Mouse (Mus musculus): Measurements from ENCODE around the gene Med19. TPM values are rescaled to one million over a fixed set of nuclear protein-coding genes. Genes with fewer than 3 reads are reported as not detected.
"Not testable (repeated sequence)": the region's sequence is repeated elsewhere in the genome, so short reads cannot be mapped to it uniquely, and the experiment has no call there.

Med19 gene
- polyA plus RNA-seq, 1 experiment from 2014 or later, result 26.1 TPM

GRCm38 (mm10) chr2:84723856-84724255 is 45.7 kb downstream of the Med19 start:
- no peak overlapping the region for H3K4me3 ChIP-seq
- 94% methylated on average over 14 of the region's 14 CpGs for WGBS
- H3K9ac ChIP-seq, result no peak overlapping the region
- no peak overlapping the region for H3K4me2 ChIP-seq
- ATAC-seq (ENCODE audit: extremely low read depth, insufficient number of reproducible peaks, low FRiP score, low TSS enrichment), result no peak
- H3K9me3 ChIP-seq, result no peaks in the 10 kb centered on the region
- peaks cover 24% of the 10 kb centered on the region for H3K4me1 ChIP-seq
- no peak overlapping the region for H3K27ac ChIP-seq (replicated peaks)
- H3K36me3 ChIP-seq, result peaks cover 45% of the 10 kb centered on the region
- H3K27me3 ChIP-seq (replicated peaks), result no peaks in the 10 kb centered on the region

- 0 out of 2 replicates have a peak overlapping the region, but pooled peaks have one; percentile 86 for H3K9ac ChIP-seq
- H3K4me2 ChIP-seq, result peak overlapping the region; percentile 86
- no peak overlapping the region for H3K27ac ChIP-seq (replicated peaks)
- 87% methylated on average over 10 of the region's 10 CpGs for WGBS
- no peaks in the 10 kb centered on the region for H3K9me3 ChIP-seq
- no peaks in the 10 kb centered on the region for H3K27me3 ChIP-seq (replicated peaks)
- peaks cover 45% of the 10 kb centered on the region for H3K36me3 ChIP-seq
- peak overlapping the region; percentile 72 for H3K4me3 ChIP-seq
- peaks cover 24% of the 10 kb centered on the region for H3K4me1 ChIP-seq
- ATAC-seq (ENCODE audit: extremely low read depth, insufficient number of reproducible peaks, low FRiP score, low TSS enrichment), result no peak
Observed at GRCm38 (mm10) chr2:84725770-84726169, 47.6 kb downstream of the Med19 start.

GRCm38 (mm10) chr2:84726716-84727115 is 48.5 kb downstream of the Med19 start:
- 3% methylated on average over 9 of the region's 9 CpGs for WGBS
- Histone ChIP-seq H3K4me1 (peaks cover 24% of the 10 kb centered on the region), H3K9ac (peak overlapping the region; percentile 86), H3K27ac (replicated peaks) (peak overlapping the region; percentile 55; the same call in 1 of the 2 replicates), H3K4me3 (peak overlapping the region; percentile 72), H3K4me2 (peak overlapping the region; percentile 86), H3K9me3 (no peaks in the 10 kb centered on the region), H3K36me3 (peaks cover 36% of the 10 kb centered on the region), H3K27me3 (replicated peaks) (no peaks in the 10 kb centered on the region)
- no peak for ATAC-seq (ENCODE audit: extremely low read depth, insufficient number of reproducible peaks, low FRiP score, low TSS enrichment)

DNA sequence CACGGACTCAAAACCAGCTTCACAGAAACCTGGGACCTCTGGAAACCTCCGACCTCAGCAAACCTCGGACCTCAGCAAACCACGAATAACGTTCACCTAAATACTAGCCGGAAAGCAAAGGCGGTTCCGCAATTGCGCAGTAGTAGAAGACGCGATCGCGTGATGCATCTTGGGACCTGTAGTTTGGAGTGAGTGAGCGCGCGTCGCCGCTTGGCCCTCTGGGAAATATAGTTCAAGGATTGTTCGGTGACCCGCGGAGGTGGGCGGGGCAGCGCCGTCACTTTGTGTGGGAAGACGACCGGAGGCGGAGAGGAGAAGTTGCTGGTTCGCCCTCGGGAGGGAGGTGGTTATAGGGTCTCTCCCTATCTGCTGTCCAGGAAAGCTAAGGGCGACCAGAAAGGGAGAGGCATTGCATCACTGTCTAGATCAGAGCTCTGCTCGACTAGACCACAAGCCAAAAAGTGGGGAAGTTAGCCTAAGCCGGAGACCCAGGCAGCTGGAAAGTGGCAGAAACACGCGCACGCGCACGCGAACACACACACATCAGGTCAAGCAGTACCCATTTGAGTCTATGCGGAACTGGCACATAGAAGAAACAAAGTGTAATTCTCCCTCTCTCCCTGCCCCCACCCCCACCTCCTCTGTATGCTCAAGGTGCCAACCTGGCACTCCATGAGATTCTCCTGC is 49.1 kb downstream of the Med19 start, which contains the start of gene Clp1:
Gene Clp1, minus strand, starts transcription at position 179 of the 687 bp plus-strand sequence.
- Histone ChIP-seq H3K27ac (replicated peaks) (peak within 1 kb of the TSS; percentile 88), H3K9ac (peak within 1 kb of the TSS; percentile 86), H3K27me3 (replicated peaks) (no peaks in the 10 kb centered on the region), H3K9me3 (no peaks in the 10 kb centered on the region), H3K4me3 (peak within 1 kb of the TSS; percentile 72), H3K4me1 (peaks cover 24% of the 10 kb centered on the region), H3K4me2 (peak within 1 kb of the TSS; percentile 86), H3K36me3 (peaks cover 30% of the 10 kb centered on the region)
- peak; percentile 97 for ATAC-seq (ENCODE audit: extremely low read depth, insufficient number of reproducible peaks, low FRiP score, low TSS enrichment)
- under 1% methylated on average over 39 of the region's 39 CpGs for WGBS

- not testable (repeated sequence) for ATAC-seq (ENCODE audit: extremely low read depth, insufficient number of reproducible peaks, low FRiP score, low TSS enrichment); H3K4me3 ChIP-seq; H3K9ac ChIP-seq; H3K27me3 ChIP-seq (replicated peaks); H3K9me3 ChIP-seq
- Histone ChIP-seq H3K27ac (replicated peaks) (0 out of 2 replicates have a peak overlapping the region, but pooled peaks have one; percentile 88), H3K4me1 (peaks cover 27% of the 10 kb centered on the region), H3K4me2 (peak overlapping the region; percentile 86; the same call in 1 of the 2 replicates), H3K36me3 (peaks cover 27% of the 10 kb centered on the region)
- WGBS, result 83% methylated on average over 5 of the region's 5 CpGs
Observed at GRCm38 (mm10) chr2:84728191-84728590, 50.0 kb downstream of the Med19 start.

- Histone ChIP-seq H3K27ac (replicated peaks) (no peak overlapping the region), H3K9me3 (no peaks in the 10 kb centered on the region), H3K36me3 (no peaks in the 10 kb centered on the region), H3K4me2 (no peak overlapping the region), H3K9ac (no peak overlapping the region), H3K4me1 (peaks cover 38% of the 10 kb centered on the region), H3K27me3 (replicated peaks) (peaks cover 8% of the 10 kb centered on the region), H3K4me3 (no peak overlapping the region)
- WGBS, result 81% methylated on average over 3 of the region's 3 CpGs
- no peak for ATAC-seq (ENCODE audit: extremely low read depth, insufficient number of reproducible peaks, low FRiP score, low TSS enrichment)
Observed at GRCm38 (mm10) chr2:84731206-84731605, 53.0 kb downstream of the Med19 start.

GRCm38 (mm10) chr2:84732394-84732793 is 54.2 kb downstream of the Med19 start:
- WGBS, result 59% methylated on average over 1 of the region's 1 CpGs

GRCm38 (mm10) chr2:84733579-84734300 is 55.5 kb downstream of the Med19 start, which contains the start of gene Ypel4:
TSS of gene Ypel4 (plus strand) at chr2:84734058.
- peak; percentile 71 for ATAC-seq (ENCODE audit: extremely low read depth, insufficient number of reproducible peaks, low FRiP score, low TSS enrichment)
- peak within 1 kb of the TSS; percentile 73 for H3K9ac ChIP-seq
- WGBS, result 4% methylated on average over 8 of the region's 8 CpGs
- H3K4me3 ChIP-seq, result peak within 1 kb of the TSS; percentile 58
- peaks cover 11% of the 10 kb centered on the region for H3K27me3 ChIP-seq (replicated peaks)
- no peaks in the 10 kb centered on the region for H3K36me3 ChIP-seq
- H3K4me1 ChIP-seq, result peaks cover 58% of the 10 kb centered on the region
- H3K9me3 ChIP-seq, result no peaks in the 10 kb centered on the region
- peak within 1 kb of the TSS; percentile 68 for H3K4me2 ChIP-seq
- peak within 1 kb of the TSS; percentile 69 for H3K27ac ChIP-seq (replicated peaks)

More at GRCm38 (mm10) chr2:84732394-84732793, 54.2 kb downstream of the Med19 start:
- Histone ChIP-seq H3K4me2 (no peak overlapping the region), H3K9me3 (no peaks in the 10 kb centered on the region), H3K27me3 (replicated peaks) (peaks cover 11% of the 10 kb centered on the region), H3K9ac (no peak overlapping the region), H3K27ac (replicated peaks) (no peak overlapping the region), H3K4me1 (peaks cover 45% of the 10 kb centered on the region), H3K36me3 (no peaks in the 10 kb centered on the region), H3K4me3 (no peak overlapping the region)
- ATAC-seq (ENCODE audit: extremely low read depth, insufficient number of reproducible peaks, low FRiP score, low TSS enrichment), result no peak

- peak overlapping the region; percentile 73 for H3K9ac ChIP-seq
- ATAC-seq (ENCODE audit: extremely low read depth, insufficient number of reproducible peaks, low FRiP score, low TSS enrichment), result no peak
- no peaks in the 10 kb centered on the region for H3K36me3 ChIP-seq
- H3K27ac ChIP-seq (replicated peaks), result peak overlapping the region; percentile 69
- H3K9me3 ChIP-seq, result no peaks in the 10 kb centered on the region
- peak overlapping the region; percentile 58 for H3K4me3 ChIP-seq
- H3K4me2 ChIP-seq, result peak overlapping the region; percentile 68
- H3K27me3 ChIP-seq (replicated peaks), result peaks cover 11% of the 10 kb centered on the region
- peaks cover 65% of the 10 kb centered on the region for H3K4me1 ChIP-seq
- under 1% methylated on average over 11 of the region's 11 CpGs for WGBS
Observed at GRCm38 (mm10) chr2:84734351-84734864, 56.2 kb downstream of the Med19 start.

GRCm38 (mm10) chr2:84734919-84735318 is 56.7 kb downstream of the Med19 start:
- peak overlapping the region; percentile 73 for H3K9ac ChIP-seq
- H3K4me1 ChIP-seq, result peaks cover 70% of the 10 kb centered on the region
- H3K36me3 ChIP-seq, result peaks cover 3% of the 10 kb centered on the region
- H3K4me3 ChIP-seq, result peak overlapping the region; percentile 58
- H3K27me3 ChIP-seq (replicated peaks), result peaks cover 11% of the 10 kb centered on the region
- 0% methylated on average over 2 of the region's 2 CpGs for WGBS
- no peaks in the 10 kb centered on the region for H3K9me3 ChIP-seq
- peak overlapping the region; percentile 69 for H3K27ac ChIP-seq (replicated peaks)
- ATAC-seq (ENCODE audit: extremely low read depth, insufficient number of reproducible peaks, low FRiP score, low TSS enrichment), result no peak
- peak overlapping the region; percentile 68 for H3K4me2 ChIP-seq

DNA sequence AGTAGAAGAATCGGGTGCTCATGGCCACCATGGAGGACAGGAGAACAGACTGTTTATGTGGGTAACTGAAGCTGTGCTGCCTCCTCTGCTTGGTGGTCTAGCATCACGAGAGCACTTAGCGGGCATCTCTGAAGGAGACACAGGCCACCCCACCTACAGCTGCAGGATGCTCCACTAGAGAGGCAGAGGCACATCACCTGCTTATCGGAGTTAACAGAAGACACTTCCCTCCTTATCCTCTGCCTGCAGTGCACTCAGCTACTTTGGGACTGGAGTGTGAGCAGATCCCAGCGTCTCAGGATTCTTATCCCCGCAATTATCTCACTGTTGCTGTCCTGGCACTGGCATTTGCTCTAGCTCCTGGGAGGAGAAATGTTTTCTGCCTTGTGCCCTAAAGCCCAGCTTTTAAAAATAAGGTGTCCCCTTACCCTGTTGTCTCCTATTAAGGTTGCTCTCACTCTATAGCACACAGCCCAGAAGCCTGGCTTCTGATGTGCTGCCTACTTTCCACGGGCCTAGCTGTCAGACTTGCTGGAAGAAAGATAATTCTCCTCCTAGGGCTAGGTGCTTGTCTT is 57.2 kb downstream of the Med19 start:
- Histone ChIP-seq H3K4me3 (peak overlapping the region; percentile 58), H3K27ac (replicated peaks) (peak overlapping the region; percentile 69), H3K9ac (peak overlapping the region; percentile 73), H3K4me1 (peaks cover 75% of the 10 kb centered on the region), H3K36me3 (peaks cover 8% of the 10 kb centered on the region), H3K4me2 (peak overlapping the region; percentile 68), H3K27me3 (replicated peaks) (peaks cover 11% of the 10 kb centered on the region), H3K9me3 (no peaks in the 10 kb centered on the region)
- ATAC-seq (ENCODE audit: extremely low read depth, insufficient number of reproducible peaks, low FRiP score, low TSS enrichment), result peak; percentile 53; the same call in 1 of the 2 replicates
- WGBS, result 10% methylated on average over 7 of the region's 7 CpGs
